Mouse (Mus musculus): ENCODE measurements around the gene Dnajb12. TPM values are rescaled to one million over a fixed set of nuclear protein-coding genes. Genes with fewer than 3 reads are reported as not detected.

The Dnajb12 gene
- total RNA-seq, 2 experiments from 2014 or later = 52.7 to 53.2 TPM

GRCm38 (mm10) chr10:59946362-59946761 is 67.0 kb downstream of the Dnajb12 start:
- DNase-seq (ENCODE audit: low spot score in 2 of 2) = no peak

GRCm38 (mm10) chr10:59947296-59948073 is 68.1 kb downstream of the Dnajb12 start:
- DNase-seq (ENCODE audit: low spot score in 2 of 2) = no peak

- DNase-seq (ENCODE audit: low spot score in 2 of 2) = no peak
These were observed 69.3 kb downstream of the Dnajb12 start for GRCm38 (mm10) chr10:59948363-59949254.

Other genes with a start within 250 kb of the Dnajb12 start
- 100 to 1,000 TPM in 1 of 2 experiments, 10 to 100 TPM in 1; 97.8 to 101 TPM for gene Micu1, start 177.1 kb upstream of the Dnajb12 start, total RNA-seq (2021)
- gene Ddit4, start 72.3 kb downstream of the Dnajb12 start, total RNA-seq (2021) = 10 to 100 TPM; 69.7 to 89.5 TPM
- 10 to 100 TPM; 15.4 to 17.9 TPM for gene Ascc1, start 123.2 kb downstream of the Dnajb12 start, total RNA-seq (2021)
- 10 to 100 TPM; 66.9 to 73.1 TPM for gene Anapc16, start 123.6 kb downstream of the Dnajb12 start, total RNA-seq (2021)
- 100 to 1,000 TPM; 480 to 496 TPM for gene Spock2, start 226.7 kb downstream of the Dnajb12 start, total RNA-seq (2021)

Data from layer of hippocampus, adult 18-20 months (tissue).